Mouse (Mus musculus) splenic B cell, adult 2 months (primary cell): Measurements from ENCODE around the gene C330021F23Rik.

Source experiments
- DNase-seq: peaks from one replicate; pipeline ENCODE4 v3.0.0-alpha.2; 2011; ENCODE audit warnings: low read depth, low spot score
- H3K27me3 ChIP-seq: 2 replicates; pipeline ENCODE4 v1.6.1; 2012; ENCODE audit warnings: mild to moderate bottlenecking, low read length, moderate library complexity, mixed read lengths; ENCODE audit not compliant: control insufficient read depth, poor library complexity, insufficient read depth, severe bottlenecking
- H3K36me3 ChIP-seq: 2 replicates; pipeline ENCODE4 v1.6.1; 2012; ENCODE audit warnings: mild to moderate bottlenecking, low read length, moderate library complexity, mixed read lengths; ENCODE audit not compliant: control insufficient read depth, poor library complexity, insufficient read depth, severe bottlenecking

Gene C330021F23Rik

GRCm38 (mm10) chr8:3607822-3608221, 40.0 kb downstream of the C330021F23Rik start:
- Histone ChIP-seq H3K36me3 (peaks cover 3% of the 10 kb centered on the region; the same call in 1 of the 2 replicates), H3K27me3 (no peaks in the 10 kb centered on the region)
- no peak for DNase-seq

- no peak for DNase-seq
- H3K36me3 ChIP-seq = peaks cover 6% of the 10 kb centered on the region
- H3K27me3 ChIP-seq = no peaks in the 10 kb centered on the region
Observed at GRCm38 (mm10) chr8:3609046-3609815, 41.4 kb downstream of the C330021F23Rik start.

GRCm38 (mm10) chr8:3609816-3610150, 42.0 kb downstream of the C330021F23Rik start:
- H3K36me3 ChIP-seq = peaks cover 9% of the 10 kb centered on the region
- no peaks in the 10 kb centered on the region for H3K27me3 ChIP-seq
- no peak for DNase-seq

- DNase-seq = peak; percentile 100
- Histone ChIP-seq H3K36me3 (peaks cover 1% of the 10 kb centered on the region; the same call in 1 of the 2 replicates), H3K27me3 (no peaks in the 10 kb centered on the region)
Observed at GRCm38 (mm10) chr8:3621199-3621970, 53.6 kb downstream of the C330021F23Rik start, which contains the start of the genes Xab2 and Pet100. TSS of gene Xab2 (minus strand) at chr8:3621316. TSS of gene Pet100 (plus strand) at chr8:3621548.

GRCm38 (mm10) chr8:3622119-3622518, 54.3 kb downstream of the C330021F23Rik start:
- H3K27me3 ChIP-seq = no peaks in the 10 kb centered on the region
- DNase-seq = no peak
- H3K36me3 ChIP-seq = peaks cover 1% of the 10 kb centered on the region; the same call in 1 of the 2 replicates

- Histone ChIP-seq H3K36me3 (no peaks in the 10 kb centered on the region), H3K27me3 (no peaks in the 10 kb centered on the region)
- no peak for DNase-seq
Observed at GRCm38 (mm10) chr8:3625445-3625844, 57.7 kb downstream of the C330021F23Rik start, which contains the start of gene Pcp2. TSS of gene Pcp2 (minus strand) at chr8:3625545.

GRCm38 (mm10) chr8:3626971-3627370, 59.2 kb downstream of the C330021F23Rik start:
- H3K27me3 ChIP-seq = no peaks in the 10 kb centered on the region
- no peak for DNase-seq
- no peaks in the 10 kb centered on the region for H3K36me3 ChIP-seq

GRCm38 (mm10) chr8:3628014-3628413, 60.2 kb downstream of the C330021F23Rik start:
- no peaks in the 10 kb centered on the region for H3K36me3 ChIP-seq
- no peaks in the 10 kb centered on the region for H3K27me3 ChIP-seq
- DNase-seq = peak; percentile 81

- no peaks in the 10 kb centered on the region; the same call in 1 of the 2 replicates for H3K36me3 ChIP-seq
- peak; percentile 92 for DNase-seq
- no peaks in the 10 kb centered on the region for H3K27me3 ChIP-seq
Observed at GRCm38 (mm10) chr8:3630647-3631477, 63.1 kb downstream of the C330021F23Rik start, which contains the start of gene Stxbp2. TSS of gene Stxbp2 (plus strand) at chr8:3630955.

GRCm38 (mm10) chr8:3631478-3631875, 63.7 kb downstream of the C330021F23Rik start:
- peak; percentile 33 for DNase-seq
- Histone ChIP-seq H3K36me3 (no peaks in the 10 kb centered on the region; the same call in 1 of the 2 replicates), H3K27me3 (no peaks in the 10 kb centered on the region)
